Mouse (Mus musculus): ENCODE results near the gene Atp2b2. TPM values are rescaled to one million over a fixed set of nuclear protein-coding genes. Genes with fewer than 3 reads are reported as not detected.

The Atp2b2 gene
- 1 to 10 TPM; 3.9 to 6.1 TPM for total RNA-seq (2021)
- long read RNA-seq, experiment 1, full-length matches to known transcripts: 2 of 3 reads
- long read RNA-seq, experiment 1, partial matches to known transcripts: 0 of 3 reads
- long read RNA-seq, experiment 1, other reads (novel, unspliced or antisense): 1 of 3 reads
- long read RNA-seq, experiment 2, partial matches to known transcripts: 2 of 2 reads
- long read RNA-seq, experiment 2, other reads (novel, unspliced or antisense): 0 of 2 reads

DNA sequence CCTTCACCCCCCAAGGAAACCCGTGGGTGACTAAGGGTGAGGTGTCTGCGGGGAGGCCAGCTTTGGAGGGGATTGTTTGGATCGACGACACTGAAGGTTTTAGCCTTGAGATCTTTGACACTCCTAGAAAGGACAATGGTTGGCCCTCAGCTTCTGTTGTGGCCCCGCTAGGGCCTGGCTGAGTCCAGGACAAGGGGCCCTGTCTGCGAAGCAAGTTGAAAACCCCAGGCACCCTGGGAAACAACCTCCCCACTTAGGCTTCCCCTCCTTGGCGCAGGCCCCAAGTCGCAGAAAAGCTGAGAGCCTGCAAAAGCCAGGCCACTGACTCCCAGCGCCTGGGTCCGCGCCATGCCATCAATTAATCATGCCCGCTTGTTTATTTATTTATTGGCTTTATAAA, at the start of gene Atp2b2:
Gene Atp2b2 (minus strand): TSS at position 282 of the 400 bp plus-strand sequence.
- peak; percentile 35 to 40 for DNase-seq

DNA sequence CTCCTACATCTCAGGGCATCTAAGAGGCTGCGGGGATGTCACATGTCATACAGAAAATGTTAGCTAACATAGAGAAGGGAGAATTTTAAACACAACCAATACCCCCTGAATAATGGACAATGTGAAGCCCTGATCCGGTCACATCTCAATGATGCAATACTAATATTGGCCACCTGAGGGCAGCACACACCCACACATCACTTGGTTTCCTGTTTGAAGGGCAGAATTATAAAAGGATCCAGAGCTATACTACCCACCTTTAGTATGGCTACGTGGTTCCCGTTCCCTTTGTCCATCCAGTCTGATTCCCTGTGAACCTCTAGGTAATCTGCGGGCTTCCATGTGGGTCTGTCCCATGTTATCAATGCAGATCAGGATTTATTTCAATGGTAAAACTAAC, 47.2 kb upstream of the Atp2b2 start:
- peak; percentile 47 to 52 for DNase-seq

DNA sequence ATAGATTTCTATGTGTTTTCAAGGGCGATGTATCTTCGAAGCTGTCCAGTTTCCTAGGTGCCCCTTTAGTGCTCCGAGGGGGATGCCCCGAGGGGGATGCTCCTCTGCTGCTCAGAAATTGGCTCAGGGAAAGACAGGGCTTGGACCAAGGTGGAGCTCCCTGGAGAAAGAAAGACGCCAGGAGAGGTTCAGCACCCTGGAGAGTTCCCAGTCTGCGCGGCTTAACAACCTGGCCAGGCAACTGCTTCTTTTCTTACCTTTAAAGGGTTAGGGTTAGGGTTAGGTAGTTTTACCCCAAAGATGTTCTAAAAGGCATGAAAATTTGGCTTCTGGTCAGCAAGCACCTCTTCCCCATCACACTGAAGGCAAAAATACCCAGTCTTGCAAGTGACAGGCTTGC, 44.7 kb upstream of the Atp2b2 start:
- DNase-seq: peak; percentile 41 to 66

DNA sequence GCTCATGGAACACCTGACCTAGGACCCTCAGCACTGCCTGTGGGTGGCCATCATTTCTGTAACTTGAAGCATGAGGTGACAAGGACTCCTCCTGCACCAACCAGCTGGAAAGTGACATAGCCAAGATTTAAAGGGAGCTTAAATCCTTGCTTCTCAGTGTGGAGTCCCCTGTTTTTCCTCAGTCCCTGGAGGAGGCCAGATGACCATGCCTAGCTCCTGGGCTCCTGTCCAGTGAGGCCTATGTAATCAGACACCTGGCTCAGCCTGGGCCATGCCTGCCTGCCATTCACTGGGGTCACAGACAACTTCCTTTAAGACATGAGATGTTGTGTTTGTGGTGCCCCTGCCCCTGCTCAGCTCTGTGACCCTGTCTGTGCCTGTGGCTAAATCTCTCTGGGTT, 36.1 kb upstream of the Atp2b2 start:
- DNase-seq: no peak

DNA sequence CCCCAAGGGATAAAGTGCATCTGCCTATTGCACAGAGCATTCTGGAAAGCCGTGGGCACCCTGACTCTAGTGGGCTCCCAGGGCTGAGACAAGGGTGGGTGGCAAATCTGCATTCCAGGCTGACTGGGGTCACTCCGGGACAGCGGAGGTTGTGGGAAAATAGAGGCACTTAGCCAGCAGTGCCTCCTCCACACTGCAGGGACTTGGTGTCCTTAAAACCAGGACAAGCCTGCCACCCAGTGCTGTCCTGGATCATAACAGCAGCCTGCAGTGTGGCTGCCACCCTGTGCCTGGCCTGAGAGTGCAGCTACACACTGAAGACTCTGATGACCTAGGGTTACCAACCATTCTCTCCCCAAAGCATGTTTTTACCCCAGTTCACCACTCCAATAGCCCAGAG, 34.1 kb upstream of the Atp2b2 start:
- DNase-seq: peak; percentile 67 to 71

DNA sequence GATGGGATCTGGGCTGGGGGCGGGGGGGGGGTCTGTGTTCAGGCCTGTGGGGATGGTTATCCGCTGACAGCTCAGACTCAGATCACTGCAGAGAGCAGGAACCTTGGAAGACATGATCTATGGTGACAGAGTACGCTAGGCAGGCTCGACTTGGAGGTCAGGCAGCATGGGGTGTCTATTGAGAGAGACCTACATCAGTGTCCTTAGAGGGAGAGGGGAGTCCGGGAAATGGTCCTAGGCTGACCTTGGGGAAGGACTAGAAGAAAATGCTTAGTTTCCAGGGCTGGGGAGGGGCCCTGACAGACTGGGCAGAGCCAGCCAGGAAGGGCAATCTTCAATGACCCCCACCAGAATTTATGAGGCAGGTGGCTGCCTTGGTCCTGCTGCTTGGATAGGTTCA, 33.6 kb upstream of the Atp2b2 start:
- peak; percentile 18 to 38 for DNase-seq

DNA sequence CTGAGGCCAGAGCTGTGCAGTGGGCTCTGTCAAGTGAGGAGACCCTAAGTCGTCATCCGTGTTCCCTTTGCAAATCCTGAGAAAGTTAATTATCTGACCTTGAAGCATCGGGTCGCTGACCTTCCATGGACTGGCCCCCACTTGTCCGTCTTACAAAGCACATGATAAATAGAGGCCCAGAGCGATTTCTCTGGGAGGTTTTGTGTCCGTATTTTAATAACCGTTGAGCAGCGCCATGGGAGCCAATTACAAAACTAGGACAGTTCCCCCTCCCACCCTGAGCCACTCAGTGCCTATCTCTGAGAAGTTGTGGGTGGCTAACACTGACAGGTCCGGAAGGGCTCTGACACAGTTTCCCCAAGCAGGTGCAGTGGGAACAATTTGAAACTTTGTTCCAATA, 32.5 kb upstream of the Atp2b2 start:
- no peak for DNase-seq

DNA sequence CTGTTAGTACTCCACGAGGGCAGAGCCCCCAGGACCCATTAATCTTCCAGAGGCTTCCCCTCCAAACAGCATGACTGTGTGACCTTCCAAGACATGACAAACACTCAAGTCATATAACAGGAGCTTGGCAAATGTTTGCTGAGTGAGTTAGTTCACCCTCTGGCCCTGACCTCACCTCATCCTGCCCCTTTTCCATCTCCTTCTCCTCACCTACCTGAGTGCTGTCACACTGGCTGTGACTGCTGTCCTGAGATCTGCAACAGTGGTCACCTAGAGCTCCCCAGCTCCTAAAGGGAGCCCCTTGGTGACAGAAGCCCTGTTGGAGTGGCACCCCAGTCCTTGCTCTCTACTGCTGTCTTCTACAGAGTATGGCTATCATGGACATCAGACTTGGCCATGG, 31.8 kb upstream of the Atp2b2 start:
- peak; percentile 11 to 23 for DNase-seq

DNA sequence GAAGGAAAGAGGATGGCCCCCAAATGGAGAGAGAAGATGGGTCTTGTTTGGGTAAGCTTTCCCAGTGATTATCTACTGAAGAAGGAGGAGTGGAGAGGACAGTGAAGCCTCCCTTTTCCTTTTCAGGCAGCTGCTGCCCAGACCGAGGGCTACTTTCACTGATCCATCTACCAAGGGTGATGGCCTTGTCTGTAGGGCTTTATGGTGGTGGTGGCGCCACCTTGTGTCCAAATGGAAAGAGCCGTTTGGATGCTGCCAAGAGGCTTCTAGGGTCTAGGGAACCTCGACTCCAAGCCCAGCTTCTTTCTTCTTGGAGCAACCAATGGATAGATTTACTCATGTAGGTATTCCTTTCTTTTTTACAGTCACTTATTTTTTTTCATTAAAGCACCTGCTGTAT, 29.2 kb upstream of the Atp2b2 start:
- peak; percentile 54 to 65 for DNase-seq

DNA sequence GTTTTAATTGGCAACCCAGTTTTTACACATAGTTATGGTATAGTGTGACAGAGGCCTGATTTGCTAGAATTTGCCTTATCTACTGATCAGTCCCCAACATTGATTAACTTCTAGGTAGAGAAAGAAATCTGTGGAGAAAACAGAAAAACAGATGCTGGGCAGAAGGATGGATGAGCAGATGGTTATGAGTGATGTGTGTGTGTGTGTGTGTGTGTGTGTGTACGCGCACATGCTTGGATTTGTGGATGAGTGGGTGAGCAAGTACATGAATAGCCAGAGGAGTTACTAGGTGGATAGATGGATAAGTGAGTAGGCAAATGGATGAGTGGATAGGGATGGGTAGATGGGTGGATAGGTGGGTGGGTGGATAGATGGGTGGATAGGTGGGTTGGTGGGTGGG, 20.7 kb upstream of the Atp2b2 start:
- DNase-seq: no peak

DNA sequence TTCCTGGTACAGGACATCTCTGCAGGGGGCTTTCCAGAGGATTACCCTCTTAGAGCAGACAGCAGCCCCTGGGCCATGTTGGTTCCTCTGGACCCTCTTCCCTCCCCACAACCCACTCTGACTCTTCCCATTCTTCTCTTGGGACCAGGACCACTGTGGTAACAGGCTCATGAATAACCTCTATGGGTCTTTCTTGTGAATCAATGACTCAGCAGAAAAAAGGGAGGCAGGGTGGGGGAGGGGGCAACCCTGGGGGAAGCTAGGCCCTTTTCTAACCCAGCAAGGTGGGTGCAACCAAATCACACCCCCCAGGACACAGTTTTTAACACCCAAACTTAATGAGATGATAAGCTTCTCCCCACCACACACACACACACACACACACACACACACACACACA, 20.3 kb upstream of the Atp2b2 start:
- DNase-seq: no peak

DNA sequence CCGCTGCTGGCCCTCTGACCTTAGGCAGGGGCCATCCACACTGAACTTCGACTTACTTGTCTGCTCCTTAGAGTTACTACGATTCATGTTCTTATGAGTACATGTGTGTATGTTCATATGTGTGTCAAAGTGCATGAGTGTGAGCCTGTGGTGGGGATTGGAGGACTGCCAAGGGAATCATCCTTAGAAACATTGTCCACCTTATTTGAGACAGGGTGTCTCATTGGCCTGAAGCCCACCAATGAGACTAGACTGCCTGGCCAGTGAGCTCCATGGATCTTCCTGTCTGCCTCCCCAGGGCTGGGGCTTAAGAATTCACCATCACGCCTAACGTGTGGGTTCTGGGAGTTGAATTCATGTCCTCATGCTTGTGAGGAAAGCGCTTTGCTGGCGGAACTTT, 16.8 kb upstream of the Atp2b2 start:
- no peak for DNase-seq

DNA sequence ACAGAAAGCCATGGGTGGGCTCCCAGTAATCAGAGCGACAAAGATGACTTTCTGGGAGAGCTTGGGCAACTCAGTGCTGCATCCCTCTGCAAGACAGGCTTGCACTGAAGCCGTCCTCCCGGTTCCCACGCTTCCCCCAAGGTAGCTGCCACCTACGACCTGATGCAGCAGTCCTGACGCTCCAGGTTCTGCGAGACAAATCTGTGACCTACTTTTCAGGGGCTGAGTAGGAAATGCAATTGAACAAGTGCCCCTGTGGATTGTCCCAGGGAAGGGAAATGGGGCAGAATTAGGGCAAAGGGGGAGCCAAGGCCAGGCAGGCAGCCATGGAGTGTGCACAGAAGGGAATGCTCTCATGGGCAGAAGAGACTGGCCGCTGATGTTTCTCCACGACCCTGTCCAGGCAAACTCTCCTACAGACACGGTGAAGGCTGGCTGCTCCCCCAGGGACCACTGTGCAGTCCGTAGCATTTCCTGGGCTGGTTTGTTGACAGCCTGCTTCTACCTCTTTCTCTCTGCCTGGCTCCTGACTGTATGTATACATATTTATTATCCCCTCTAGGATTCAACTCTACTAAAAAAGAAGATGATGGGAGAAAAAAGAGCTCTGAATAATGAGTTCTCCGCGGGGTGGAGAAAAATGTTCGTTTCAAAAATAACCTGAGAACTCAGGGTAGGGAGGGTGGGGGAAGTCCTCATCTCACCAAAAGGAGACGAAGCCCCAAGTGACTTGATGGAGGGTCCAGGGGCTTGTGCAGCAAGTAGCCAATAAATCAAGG, 15.8 kb upstream of the Atp2b2 start:
- DNase-seq: no peak

DNA sequence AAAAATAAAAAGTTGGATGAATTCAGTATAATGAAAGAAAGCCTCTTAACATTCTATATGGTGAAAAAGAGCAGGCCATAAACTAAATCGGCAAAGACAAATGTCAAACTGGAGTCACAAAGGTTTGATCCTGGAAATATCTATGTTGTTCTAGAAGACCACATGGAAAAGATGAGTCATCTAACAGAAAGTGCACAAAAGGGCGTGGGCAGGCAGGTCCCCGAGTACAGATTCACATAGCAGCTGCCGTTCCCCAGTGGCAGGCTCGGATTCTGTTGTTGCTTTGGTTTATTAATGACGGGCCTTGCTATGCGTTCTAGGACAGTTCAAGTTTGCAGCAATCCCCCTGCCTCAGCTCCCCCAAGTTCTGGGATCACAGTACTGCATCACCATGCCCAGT, 12.9 kb upstream of the Atp2b2 start:
- no peak for DNase-seq

DNA sequence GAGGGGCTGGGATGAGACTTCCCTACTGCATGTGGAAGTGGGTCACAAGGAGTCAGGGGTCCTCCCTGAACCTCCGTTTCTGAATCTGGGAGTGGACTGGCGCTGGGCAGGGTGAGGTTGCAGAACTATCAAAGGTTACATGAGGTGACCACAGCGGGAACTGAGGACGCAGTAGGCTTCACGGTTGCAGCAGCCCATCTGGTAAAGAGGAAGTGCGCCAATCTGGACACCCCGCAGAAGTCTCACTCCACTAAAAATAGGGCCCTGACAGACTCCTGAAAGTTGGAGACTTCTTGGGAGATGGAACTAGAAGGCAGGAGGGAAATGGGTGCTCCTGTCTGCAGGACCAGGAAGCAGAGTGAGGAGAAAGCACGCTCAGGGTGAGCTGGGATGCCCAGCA, 2.5 kb upstream of the Atp2b2 start:
- DNase-seq: no peak

DNA sequence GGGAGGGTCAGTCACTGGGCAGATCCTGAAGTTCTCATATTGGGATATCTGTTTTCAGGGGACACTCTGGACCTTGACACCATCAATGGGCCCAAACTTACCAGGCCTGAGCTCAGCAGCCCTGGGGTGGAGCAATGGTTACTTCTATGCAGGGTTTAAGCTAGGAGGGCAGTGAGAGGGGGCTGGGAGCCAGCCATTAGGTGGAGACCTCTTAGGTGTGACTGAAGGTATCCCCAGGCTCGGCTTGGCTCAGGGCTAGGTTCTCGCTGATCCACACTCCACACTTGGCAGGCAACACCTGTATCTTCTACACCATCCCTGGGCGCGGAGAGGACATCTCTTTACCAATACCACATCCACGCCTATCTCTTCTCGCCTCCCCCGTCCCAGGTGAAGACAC, 423 bp upstream of the Atp2b2 start:
- no peak for DNase-seq

DNA sequence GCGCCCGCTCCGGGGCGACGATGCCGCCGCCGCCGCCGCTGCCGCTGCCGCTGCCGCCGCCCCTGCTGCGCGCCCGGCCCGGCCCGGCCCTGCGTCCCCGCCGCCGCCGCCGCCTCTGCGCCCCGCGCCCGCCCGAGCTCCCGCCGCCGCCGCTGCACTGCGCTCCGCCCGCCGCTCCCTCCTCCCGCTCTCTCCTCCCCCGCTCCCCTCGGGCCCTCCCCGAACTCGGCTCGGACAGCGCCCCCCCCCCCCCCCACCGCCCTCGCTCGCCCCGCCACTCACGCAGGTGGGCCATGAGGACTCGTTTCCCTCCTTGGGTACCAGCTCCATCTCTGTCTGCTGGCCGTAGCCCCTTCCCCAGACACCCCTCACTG, 515 bp downstream of the Atp2b2 start:
- DNase-seq: peak; percentile 32 to 52

DNA sequence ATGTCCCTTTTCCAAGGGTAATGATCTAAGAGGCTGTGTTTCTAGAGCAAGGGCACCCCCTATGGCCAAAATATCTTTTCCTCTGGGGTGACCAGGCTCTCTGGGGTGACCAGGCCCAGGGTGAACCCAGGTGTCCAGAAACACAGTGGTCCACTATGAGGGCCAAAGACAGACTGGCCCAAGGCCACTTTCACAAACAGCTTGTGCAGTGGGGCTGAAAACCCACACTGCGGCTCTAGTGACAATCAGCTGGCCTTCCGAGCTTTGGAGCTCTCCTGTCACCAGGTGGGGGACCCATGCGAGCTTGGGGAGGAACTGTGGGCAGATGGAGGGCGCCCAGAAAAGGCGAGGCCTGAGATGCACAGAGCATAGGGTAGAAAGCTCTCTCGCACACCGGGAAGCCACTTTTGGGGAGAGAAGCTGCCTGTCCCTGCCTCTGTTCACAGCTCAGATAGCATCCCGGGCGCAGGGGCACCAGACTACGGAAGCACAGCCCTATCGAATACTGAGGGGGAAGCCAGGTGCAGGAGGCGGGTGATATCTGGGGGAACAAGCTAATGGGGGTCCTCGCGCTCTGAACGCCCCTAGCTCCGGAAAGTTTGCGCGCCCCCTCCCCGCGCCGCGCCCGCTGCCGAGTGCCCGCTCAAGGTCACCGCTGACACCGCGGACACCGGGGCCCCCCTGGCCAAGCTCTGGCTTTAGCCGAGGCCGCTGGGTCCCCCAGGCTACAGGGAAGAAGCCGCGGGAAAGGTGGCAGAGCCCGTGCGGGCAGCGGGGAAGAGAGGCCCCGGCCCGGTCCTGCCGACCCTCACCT, 1.1 kb downstream of the Atp2b2 start:
- peak; percentile 7 to 25 for DNase-seq

DNA sequence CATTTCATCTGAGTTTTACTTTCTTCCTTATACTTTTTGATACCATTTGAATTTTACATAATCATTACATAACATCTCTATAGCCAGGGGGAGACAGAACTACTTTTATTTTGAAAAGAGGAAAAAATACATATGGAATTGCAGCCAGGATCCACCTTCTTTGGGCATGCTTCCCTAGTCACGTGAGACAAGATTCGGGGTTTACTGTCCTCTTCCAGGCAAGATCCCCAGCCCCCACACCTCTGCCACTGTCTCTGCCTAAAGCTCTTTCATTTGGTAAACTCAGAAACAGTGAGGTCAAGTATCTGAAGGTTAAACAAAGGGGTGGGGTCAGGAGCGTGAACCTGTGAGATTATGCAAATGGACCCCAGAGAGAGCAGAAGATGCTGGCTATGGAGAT, 6.7 kb downstream of the Atp2b2 start:
- no peak for DNase-seq

DNA sequence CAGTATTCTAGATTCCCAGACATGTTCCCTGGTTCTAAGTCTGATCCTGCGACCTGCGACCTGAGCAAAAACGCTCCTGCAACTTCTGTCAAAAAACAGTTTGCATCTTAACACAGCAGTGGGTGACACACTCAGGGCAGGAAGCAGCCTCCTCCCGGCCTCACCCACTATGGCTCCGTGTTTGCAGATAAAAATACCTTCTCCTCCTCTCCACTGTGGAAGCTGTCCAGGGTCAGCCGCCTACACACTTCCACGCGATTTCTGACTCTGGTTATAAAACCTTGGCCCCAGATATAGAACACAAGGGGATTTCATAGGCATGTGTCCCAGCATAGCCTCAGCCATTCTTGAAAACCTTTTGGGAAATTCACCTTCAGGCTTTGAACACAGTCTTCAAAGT, 9.6 kb downstream of the Atp2b2 start:
- DNase-seq: no peak

DNA sequence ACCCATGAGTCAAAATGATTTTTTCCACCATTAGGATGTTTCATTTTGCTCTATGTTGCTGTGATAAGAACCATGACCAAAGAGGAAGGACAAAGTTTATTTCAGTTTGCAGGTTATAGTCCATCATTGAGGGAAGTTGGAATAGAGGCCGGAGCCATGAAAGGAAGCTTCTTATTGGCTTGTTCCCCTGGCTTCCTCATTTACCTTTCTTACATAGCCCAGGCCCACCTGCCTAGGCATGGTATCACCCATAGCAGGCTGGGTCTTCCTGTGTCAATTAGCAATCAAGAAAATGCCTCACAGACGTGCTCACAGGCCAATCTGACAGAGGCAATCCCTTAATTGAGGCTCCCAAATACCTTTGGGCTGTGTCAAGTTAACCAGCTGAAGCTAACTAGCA, 18.6 kb downstream of the Atp2b2 start:
- DNase-seq: no peak

DNA sequence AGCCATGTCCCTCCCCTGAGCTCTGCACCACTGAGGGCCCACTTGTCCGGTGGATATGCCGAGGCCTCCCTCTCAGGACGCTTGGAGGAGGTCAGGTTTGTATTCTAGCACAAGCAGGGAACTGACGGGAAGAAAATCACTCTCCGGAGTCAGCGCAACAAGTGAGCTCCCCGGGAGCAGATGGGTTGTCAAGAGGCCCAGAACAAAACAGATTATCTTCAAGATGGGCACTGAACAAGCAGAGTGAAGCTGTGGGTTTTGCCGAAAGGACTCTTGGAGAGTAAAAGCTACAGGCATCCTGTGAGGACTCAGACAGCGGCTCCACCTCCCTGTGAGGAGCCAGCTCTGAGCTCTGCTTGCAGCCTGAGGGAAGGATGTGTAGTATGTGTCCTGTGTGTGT, 20.3 kb downstream of the Atp2b2 start:
- no peak for DNase-seq

DNA sequence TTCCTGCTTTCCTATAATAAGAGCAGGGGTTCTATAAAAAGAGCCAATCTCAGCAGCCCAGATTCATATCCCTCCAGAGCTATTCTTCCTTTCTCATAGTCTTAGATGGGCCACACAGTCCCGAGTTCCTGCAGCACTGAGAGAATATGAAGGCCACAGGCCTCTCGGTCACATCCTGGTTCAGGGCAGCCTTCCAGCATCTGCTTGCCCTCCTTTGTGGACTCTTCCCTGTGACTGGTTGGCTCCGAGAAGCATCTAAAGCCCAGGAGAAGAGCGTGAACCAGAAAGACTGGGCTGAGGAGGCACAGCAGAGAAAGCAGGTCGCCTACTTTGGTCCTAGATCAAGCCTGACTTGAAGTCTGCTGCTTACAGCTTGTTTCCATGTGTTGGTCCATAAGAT, 28.6 kb downstream of the Atp2b2 start:
- no peak for DNase-seq

Measured in adrenal gland, postnatal 36 days (tissue).